Mouse (Mus musculus): ENCODE data around the gene Kdelr2. TPM values are rescaled to one million over a fixed set of nuclear protein-coding genes. Genes with fewer than 3 reads are reported as not detected.

Gene Kdelr2
- 169 and 173 TPM in 2 replicates for polyA plus RNA-seq (2016; fragmentation: Nextera tagmentation; extraction: Ambion mirVana)

GRCm38 (mm10) chr5:143403221-143404147 is at the start of gene Kdelr2:
Gene Kdelr2, plus strand, starts transcription at chr5:143403838.
- H3K36me3 ChIP-seq (replicated peaks): peaks cover 22% of the 10 kb centered on the region
- no peaks in the 10 kb centered on the region for H3K9me3 ChIP-seq
- H3K27ac ChIP-seq: peak within 1 kb of the TSS; percentile 61
- H3K4me1 ChIP-seq: peaks cover 23% of the 10 kb centered on the region
- H3K27me3 ChIP-seq: no peaks in the 10 kb centered on the region
- WGBS: 1% methylated on average over 72 of the region's 72 CpGs
- peak within 1 kb of the TSS; percentile 84 for H3K4me3 ChIP-seq (replicated peaks)
- peak within 1 kb of the TSS; percentile 91 for H3K4me2 ChIP-seq
- peak within 1 kb of the TSS; percentile 79 for H3K9ac ChIP-seq
- peak; percentile 98 for ATAC-seq (ENCODE audit: low FRiP score)

- H3K36me3 ChIP-seq (replicated peaks): no peaks in the 10 kb centered on the region
- H3K4me3 ChIP-seq (replicated peaks): no peak overlapping the region
- H3K27me3 ChIP-seq: peaks cover 24% of the 10 kb centered on the region
- H3K4me1 ChIP-seq: peaks cover 15% of the 10 kb centered on the region
- no peak overlapping the region for H3K4me2 ChIP-seq
- no peak overlapping the region for H3K9ac ChIP-seq
- H3K9me3 ChIP-seq: 0 out of 2 replicates have a peak, but pooled peaks cover 9% of the 10 kb centered on the region
- no peak overlapping the region for H3K27ac ChIP-seq
- 36% methylated on average over 5 of the region's 5 CpGs for WGBS
- ATAC-seq (ENCODE audit: low FRiP score): no peak
Measured at GRCm38 (mm10) chr5:143356017-143356416, 47.6 kb upstream of the Kdelr2 start.

GRCm38 (mm10) chr5:143356686-143357388 is 46.8 kb upstream of the Kdelr2 start, which contains the start of gene Grid2ip:
Gene Grid2ip, plus strand, starts transcription at chr5:143357338.
- Histone ChIP-seq H3K27ac (no peak within 1 kb of the TSS), H3K9ac (peak within 1 kb of the TSS; percentile 33; the same call in 1 of the 2 replicates), H3K36me3 (replicated peaks) (no peaks in the 10 kb centered on the region), H3K4me1 (peaks cover 15% of the 10 kb centered on the region), H3K4me2 (peak within 1 kb of the TSS; percentile 40), H3K4me3 (replicated peaks) (peak within 1 kb of the TSS; percentile 17), H3K9me3 (0 out of 2 replicates have a peak, but pooled peaks cover 9% of the 10 kb centered on the region), H3K27me3 (peaks cover 24% of the 10 kb centered on the region)
- 13% methylated on average over 16 of the region's 17 CpGs for WGBS
- ATAC-seq (ENCODE audit: low FRiP score): no peak

GRCm38 (mm10) chr5:143357564-143357963 is 46.1 kb upstream of the Kdelr2 start:
- Histone ChIP-seq H3K9me3 (0 out of 2 replicates have a peak, but pooled peaks cover 8% of the 10 kb centered on the region), H3K4me3 (replicated peaks) (peak overlapping the region; percentile 17), H3K27ac (no peak overlapping the region), H3K27me3 (peaks cover 28% of the 10 kb centered on the region), H3K36me3 (replicated peaks) (no peaks in the 10 kb centered on the region), H3K4me1 (peaks cover 15% of the 10 kb centered on the region), H3K4me2 (peak overlapping the region; percentile 40), H3K9ac (peak overlapping the region; percentile 33; the same call in 1 of the 2 replicates)
- no peak for ATAC-seq (ENCODE audit: low FRiP score)
- WGBS: 5% methylated on average over 28 of the region's 28 CpGs

GRCm38 (mm10) chr5:143359263-143359662 is 44.4 kb upstream of the Kdelr2 start:
- H3K36me3 ChIP-seq (replicated peaks): no peaks in the 10 kb centered on the region
- H3K27ac ChIP-seq: no peak overlapping the region
- H3K4me3 ChIP-seq (replicated peaks): no peak overlapping the region
- 35% methylated on average over 7 of the region's 7 CpGs for WGBS
- H3K9me3 ChIP-seq: no peaks in the 10 kb centered on the region
- H3K9ac ChIP-seq: no peak overlapping the region
- H3K4me2 ChIP-seq: no peak overlapping the region
- peaks cover 40% of the 10 kb centered on the region for H3K27me3 ChIP-seq
- ATAC-seq (ENCODE audit: low FRiP score): no peak
- H3K4me1 ChIP-seq: peaks cover 24% of the 10 kb centered on the region

- Histone ChIP-seq H3K27me3 (peaks cover 47% of the 10 kb centered on the region), H3K9me3 (no peaks in the 10 kb centered on the region), H3K9ac (no peak overlapping the region), H3K4me3 (replicated peaks) (no peak overlapping the region), H3K36me3 (replicated peaks) (no peaks in the 10 kb centered on the region), H3K4me2 (no peak overlapping the region), H3K27ac (no peak overlapping the region), H3K4me1 (peaks cover 30% of the 10 kb centered on the region)
- WGBS: 57% methylated on average over 5 of the region's 5 CpGs
- ATAC-seq (ENCODE audit: low FRiP score): no peak
Measured at GRCm38 (mm10) chr5:143360000-143360399, 43.6 kb upstream of the Kdelr2 start.

GRCm38 (mm10) chr5:143361428-143361827 is 42.2 kb upstream of the Kdelr2 start:
- no peaks in the 10 kb centered on the region for H3K36me3 ChIP-seq (replicated peaks)
- peaks cover 61% of the 10 kb centered on the region for H3K27me3 ChIP-seq
- H3K27ac ChIP-seq: no peak overlapping the region
- H3K4me2 ChIP-seq: no peak overlapping the region
- H3K4me3 ChIP-seq (replicated peaks): no peak overlapping the region
- 16% methylated on average over 7 of the region's 7 CpGs for WGBS
- H3K9me3 ChIP-seq: no peaks in the 10 kb centered on the region
- H3K4me1 ChIP-seq: peaks cover 30% of the 10 kb centered on the region
- H3K9ac ChIP-seq: no peak overlapping the region
- ATAC-seq (ENCODE audit: low FRiP score): no peak; the same call in 1 of the 2 replicates

GRCm38 (mm10) chr5:143363678-143364615 is 39.7 kb upstream of the Kdelr2 start:
- H3K9ac ChIP-seq: peak overlapping the region; percentile 60
- no peaks in the 10 kb centered on the region for H3K36me3 ChIP-seq (replicated peaks)
- peak overlapping the region; percentile 75 for H3K4me2 ChIP-seq
- peaks cover 16% of the 10 kb centered on the region for H3K4me1 ChIP-seq
- H3K27me3 ChIP-seq: peaks cover 62% of the 10 kb centered on the region
- H3K4me3 ChIP-seq (replicated peaks): peak overlapping the region; percentile 49
- peak; percentile 71 for ATAC-seq (ENCODE audit: low FRiP score)
- no peaks in the 10 kb centered on the region for H3K9me3 ChIP-seq
- WGBS: under 1% methylated on average over 47 of the region's 47 CpGs
- no peak overlapping the region for H3K27ac ChIP-seq

GRCm38 (mm10) chr5:143367931-143368330 is 35.7 kb upstream of the Kdelr2 start:
- WGBS: 75% methylated on average over 3 of the region's 3 CpGs
- no peak overlapping the region for H3K9ac ChIP-seq
- no peak for ATAC-seq (ENCODE audit: low FRiP score)

GRCm38 (mm10) chr5:143369611-143370255 is 33.9 kb upstream of the Kdelr2 start:
- Histone ChIP-seq H3K27ac (no peak overlapping the region), H3K4me1 (peaks cover 20% of the 10 kb centered on the region), H3K9me3 (no peaks in the 10 kb centered on the region), H3K36me3 (replicated peaks) (no peaks in the 10 kb centered on the region), H3K9ac (no peak overlapping the region; the same call in 1 of the 2 replicates), H3K4me2 (peak overlapping the region; percentile 52), H3K27me3 (peaks cover 94% of the 10 kb centered on the region), H3K4me3 (replicated peaks) (peak overlapping the region; percentile 32)
- WGBS: 2% methylated on average over 27 of the region's 36 CpGs
- no peak for ATAC-seq (ENCODE audit: low FRiP score)

More at GRCm38 (mm10) chr5:143367931-143368330, 35.7 kb upstream of the Kdelr2 start:
- H3K9me3 ChIP-seq: no peaks in the 10 kb centered on the region
- no peak overlapping the region for H3K27ac ChIP-seq
- H3K36me3 ChIP-seq (replicated peaks): no peaks in the 10 kb centered on the region
- peaks cover 88% of the 10 kb centered on the region for H3K27me3 ChIP-seq
- H3K4me1 ChIP-seq: peaks cover 30% of the 10 kb centered on the region
- no peak overlapping the region for H3K4me2 ChIP-seq
- no peak overlapping the region for H3K4me3 ChIP-seq (replicated peaks)
